Mouse (Mus musculus) spleen, adult 12 weeks (tissue): ENCODE results near the gene St13.

ENCODE experiments used
- DNase-seq: peaks from one replicate; pipeline ENCODE4 v3.0.0; 2022; ENCODE audit warnings: low spot score

The St13 gene

GRCm38 (mm10) chr15:81364271-81364670, 35.6 kb downstream of the St13 start:
- no peak for DNase-seq

GRCm38 (mm10) chr15:81362501-81362900, 37.4 kb downstream of the St13 start:
- no peak for DNase-seq

- no peak for DNase-seq
Observed at GRCm38 (mm10) chr15:81361417-81362015, 38.4 kb downstream of the St13 start.

- DNase-seq = no peak
Observed at GRCm38 (mm10) chr15:81361022-81361404, 38.9 kb downstream of the St13 start.

GRCm38 (mm10) chr15:81360345-81361021, 39.4 kb downstream of the St13 start, which contains the start of gene Slc25a17:
Gene Slc25a17, minus strand, starts transcription at chr15:81360812.
- DNase-seq = peak; percentile 87

- no peak for DNase-seq
Observed at GRCm38 (mm10) chr15:81359421-81359820, 40.5 kb downstream of the St13 start.

GRCm38 (mm10) chr15:81358943-81359342, 40.9 kb downstream of the St13 start:
- no peak for DNase-seq

GRCm38 (mm10) chr15:81356946-81357345, 42.9 kb downstream of the St13 start:
- DNase-seq = no peak

- peak; percentile 56 for DNase-seq
Observed at GRCm38 (mm10) chr15:81355146-81355761, 44.6 kb downstream of the St13 start.

GRCm38 (mm10) chr15:81352638-81353037, 47.2 kb downstream of the St13 start:
- DNase-seq = no peak

GRCm38 (mm10) chr15:81350401-81350800, 49.5 kb downstream of the St13 start:
- no peak for DNase-seq

GRCm38 (mm10) chr15:81348366-81348765, 51.5 kb downstream of the St13 start:
- DNase-seq = no peak

GRCm38 (mm10) chr15:81347466-81347865, 52.4 kb downstream of the St13 start:
- DNase-seq = no peak

GRCm38 (mm10) chr15:81341426-81341825, 58.5 kb downstream of the St13 start:
- no peak for DNase-seq

- DNase-seq = no peak
Observed at GRCm38 (mm10) chr15:81339158-81339557, 60.7 kb downstream of the St13 start.

GRCm38 (mm10) chr15:81336466-81336865, 63.4 kb downstream of the St13 start:
- no peak for DNase-seq

- DNase-seq = no peak
Observed at GRCm38 (mm10) chr15:81332517-81332916, 67.4 kb downstream of the St13 start.

- no peak for DNase-seq
Observed at GRCm38 (mm10) chr15:81330816-81331433, 69.0 kb downstream of the St13 start.

GRCm38 (mm10) chr15:81329721-81330369, 70.0 kb downstream of the St13 start:
- no peak for DNase-seq

GRCm38 (mm10) chr15:81327501-81327900, 72.4 kb downstream of the St13 start:
- DNase-seq = no peak

- no peak for DNase-seq
Observed at GRCm38 (mm10) chr15:81324979-81325378, 74.9 kb downstream of the St13 start.

- no peak for DNase-seq
Observed at GRCm38 (mm10) chr15:81320137-81320536, 79.7 kb downstream of the St13 start.
